Mouse (Mus musculus) stomach, embryonic 14.5 days (tissue): Measurements from ENCODE around the gene Dhx38. TPM values are rescaled to one million over a fixed set of nuclear protein-coding genes. Genes with fewer than 3 reads are reported as not detected.

Experiments used
- polyA plus RNA-seq: library from polyadenylated mRNA; unstranded; fragments of >200 nt; fragmentation: Nextera tagmentation; extraction: Ambion mirVana; gene quantifications from 2 replicates; pipeline ENCODE4 v1.2.1, GENCODE M21; 2014

The Dhx38 gene
- polyA plus RNA-seq, 1 experiment from 2014 or later = 18.3 TPM

Other genes starting within 250 kb of the Dhx38 start
- gene Pmfbp1, start 71.8 kb downstream of the Dhx38 start, polyA plus RNA-seq = not detected in 2 replicates
- gene Txnl4b, start within 50 bp of the Dhx38 start, polyA plus RNA-seq = 20.6 and 21.2 TPM in 2 replicates
- 0.85 and 1.9 TPM in 2 replicates for gene Hp, start 13.3 kb upstream of the Dhx38 start, polyA plus RNA-seq
- gene Dhodh, start 42.8 kb upstream of the Dhx38 start, polyA plus RNA-seq = 40.1 and 45.1 TPM in 2 replicates
- gene Pkd1l3, start 48.7 kb upstream of the Dhx38 start, polyA plus RNA-seq = 0.14 TPM in 1 of 2 replicates, not detected in the other
- gene Ist1, start 127.4 kb upstream of the Dhx38 start, polyA plus RNA-seq = 154 and 165 TPM in 2 replicates
- 29.7 and 33.0 TPM in 2 replicates for gene Zfp821, start 139.7 kb upstream of the Dhx38 start, polyA plus RNA-seq
- 6.0 and 6.9 TPM in 2 replicates for gene Atxn1l, start 171.9 kb upstream of the Dhx38 start, polyA plus RNA-seq
- gene Ap1g1, start 212.7 kb upstream of the Dhx38 start, polyA plus RNA-seq = 36.5 and 39.2 TPM in 2 replicates